Mouse (Mus musculus) mouse trophoblast stem cell (cell line): ENCODE measurements around the gene AA986860.

Experiments used
- in situ Hi-C, 2 experiments: fragments of 300-500 bp; cut with MseI, MboI; formaldehyde crosslinking; loops; 2 replicates in 1 of 2; 3 replicates in 1 of 2; pipeline ENCODE4 v1.15.1; 2025

Gene AA986860

GRCm38 (mm10) chr1:130775691-130776331 lies 44.0 kb downstream of the AA986860 start:
- in situ Hi-C loops: loop anchor here (5.0 to 10.0 kb wide), 2 partner anchors 81 to 84 kb away; no protein-coding TSS in a partner anchor

- in situ Hi-C loops: loop anchor here (5.0 to 10.0 kb wide), 2 partner anchors 82 to 84 kb away; no protein-coding TSS in a partner anchor
Observed at GRCm38 (mm10) chr1:130776645-130777044, 44.9 kb downstream of the AA986860 start.

- in situ Hi-C loops: loop anchor here (5.0 to 10.0 kb wide), 2 partner anchors 85 to 88 kb away; no protein-coding TSS in a partner anchor
Observed at GRCm38 (mm10) chr1:130779867-130780266, 48.1 kb downstream of the AA986860 start.

- in situ Hi-C loops: no loop called here
Observed at GRCm38 (mm10) chr1:130784054-130784453, 52.3 kb downstream of the AA986860 start.

GRCm38 (mm10) chr1:130787001-130787400 lies 55.2 kb downstream of the AA986860 start:
- in situ Hi-C loops: no loop called here

- in situ Hi-C loops: no loop called here
Observed at GRCm38 (mm10) chr1:130789512-130790451, 58.0 kb downstream of the AA986860 start.
